ENCODE assay signal across 12 mouse cellular contexts in the genomic region with DNA sequence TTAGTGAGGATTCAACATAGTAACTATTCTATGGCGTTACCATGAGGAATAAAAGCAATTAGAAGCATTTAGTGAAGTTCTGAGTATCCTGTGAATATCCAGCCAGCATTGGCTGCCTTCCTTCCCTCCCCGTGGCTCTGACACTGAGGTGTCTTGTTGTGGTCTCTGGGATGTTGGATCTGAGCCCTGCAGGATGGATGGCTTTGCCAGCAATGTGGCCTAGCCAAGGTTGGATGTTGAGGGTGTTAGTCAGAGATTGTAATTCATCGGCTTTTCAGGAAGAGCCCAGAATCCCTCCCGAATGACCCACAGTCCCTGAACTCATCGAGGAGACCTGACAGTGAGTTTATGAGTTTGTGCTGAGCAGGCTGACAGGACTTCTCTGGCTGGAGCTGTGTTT. TPM values are rescaled to one million over a fixed set of nuclear protein-coding genes. Genes with fewer than 3 reads are reported as not detected.
DNase-seq lines count a peak whose midpoint lies in the region; ATAC-seq and TF ChIP-seq lines count a peak whose summit lies in the region.
"Had no signal": no experiment of that assay in that cellular context is flagged by ENCODE, and none has a peak within 500 bp of the region (broad histone marks: within the 10 kb centered on the region; RNA-seq: fewer than 3 reads in every experiment).

No protein-coding gene starts in this region.

- no peak overlapping the region for H3K4me3 ChIP-seq in hindbrain, postnatal 0 days (ENCODE audit: low read length)
- no peak overlapping the region for H3K4me3 ChIP-seq in hindbrain, embryonic 10.5 days
- H3K4me3 ChIP-seq: embryonic facial prominence, embryonic 13.5 days; gastrocnemius, adult 2 months; liver, embryonic 12.5 days had no signal

- peak; percentile 73 for DNase-seq in hindbrain, postnatal 0 days (ENCODE audit: low spot score)
- DNase-seq in hindbrain, embryonic 10.5 days (ENCODE audit: low spot score): no peak
- DNase-seq in 3T3-L1 (ENCODE audit: low read depth, low spot score) (peak; percentile 79), Patski (ENCODE audit: low read depth, low spot score) (peak; percentile 20)
- DNase-seq in cerebellum, postnatal 25 days: peak; percentile 55 to 71
- DNase-seq in thymus, adult 18-20 months: no peak
- DNase-seq: gastrocnemius, adult 2 months; right cerebral cortex, postnatal 4 days had no signal

- no peaks in the 10 kb centered on the region for H3K27me3 ChIP-seq in hindbrain, postnatal 0 days (ENCODE audit: insufficient read depth, low read length)
- H3K27me3 ChIP-seq in hindbrain, embryonic 10.5 days (ENCODE audit: insufficient read depth, poor library complexity, severe bottlenecking): 0 out of 2 replicates have a peak, but pooled peaks cover 2% of the 10 kb centered on the region
- no peaks in the 10 kb centered on the region for H3K27me3 ChIP-seq in Patski
- H3K27me3 ChIP-seq: embryonic facial prominence, embryonic 13.5 days; liver, embryonic 12.5 days had no signal

- in situ Hi-C loops in Patski (cut with MboI; ENCODE audit: low pct_unique_long_range_greater_than_20kb): no loop called here

- H3K9me3 ChIP-seq in hindbrain, postnatal 0 days (ENCODE audit: low read length): no peaks in the 10 kb centered on the region
- no peaks in the 10 kb centered on the region for H3K9me3 ChIP-seq in hindbrain, embryonic 10.5 days
- H3K9me3 ChIP-seq: embryonic facial prominence, embryonic 13.5 days; liver, embryonic 12.5 days had no signal

- CTCF ChIA-PET in Patski (lab: Charles Lee): no interaction called here

- 38% methylated on average over 5 of the region's 5 CpGs for WGBS in hindbrain, postnatal 0 days
- 85% methylated on average over 5 of the region's 5 CpGs for WGBS in hindbrain, embryonic 10.5 days

- peak; percentile 75 for ATAC-seq in hindbrain, postnatal 0 days
- no peak for ATAC-seq in Patski
- no peak for ATAC-seq in activated CD4-positive, CD25-positive, alpha-beta regulatory T cell, adult 4 months
- ATAC-seq: liver, embryonic 12.5 days had no signal

- H3K9ac ChIP-seq in hindbrain, postnatal 0 days (replicated peaks; ENCODE audit: low read length): no peak overlapping the region
- H3K9ac ChIP-seq: embryonic facial prominence, embryonic 13.5 days; liver, embryonic 12.5 days had no signal

- H3K4me1 ChIP-seq in hindbrain, postnatal 0 days (ENCODE audit: insufficient read depth, low read length): peaks cover 13% of the 10 kb centered on the region
- H3K4me1 ChIP-seq in hindbrain, embryonic 10.5 days (replicated peaks): peaks cover 27% of the 10 kb centered on the region
- H3K4me1 ChIP-seq: liver, embryonic 12.5 days had no signal

- H3K27ac ChIP-seq in hindbrain, postnatal 0 days: no peak overlapping the region
- H3K27ac ChIP-seq in hindbrain, embryonic 10.5 days: no peak overlapping the region
- H3K27ac ChIP-seq: embryonic facial prominence, embryonic 13.5 days; gastrocnemius, adult 2 months; liver, embryonic 12.5 days had no signal

- TF ChIP-seq CTCF in hindbrain, postnatal 0 days (IDR thresholded peaks at IDR 0.05; ENCODE audit: low read depth): no peak
- TF ChIP-seq CTCF in Patski (IDR thresholded peaks at IDR 0.05): no peak

- no peaks in the 10 kb centered on the region for H3K36me3 ChIP-seq in hindbrain, postnatal 0 days (ENCODE audit: insufficient read depth, low read length)
- H3K36me3 ChIP-seq in hindbrain, embryonic 10.5 days: no peaks in the 10 kb centered on the region
- H3K36me3 ChIP-seq: embryonic facial prominence, embryonic 13.5 days; G1E; liver, embryonic 12.5 days had no signal

- no peak overlapping the region for H3K4me2 ChIP-seq in hindbrain, postnatal 0 days (ENCODE audit: low read depth, low read length)
- H3K4me2 ChIP-seq: embryonic facial prominence, embryonic 13.5 days; liver, embryonic 12.5 days had no signal

- POLR2A ChIA-PET in Patski (lab: Charles Lee): no interaction called here

RNA-seq across cellular contexts. Expression of a gene that starts 36.4 kb away (rescaled TPM):
- total RNA-seq in hindbrain, postnatal 0 days (2014; rRNA removed): 71.0 and 71.9 TPM in 2 replicates
- 44.3 and 44.6 TPM in 2 replicates for polyA plus RNA-seq in hindbrain, postnatal 0 days (2015; fragmentation: Nextera tagmentation; extraction: Ambion mirVana)
- 36.2 and 48.6 TPM in 2 replicates for polyA plus RNA-seq in hindbrain, embryonic 10.5 days (2016; fragmentation: Nextera tagmentation; extraction: Ambion mirVana)
- polyA plus RNA-seq in Patski (2021): 8.2 TPM
- polyA plus RNA-seq in activated CD4-positive, CD25-positive, alpha-beta regulatory T cell, adult 4 months (2017; shearing (Covaris generic)): 10 to 100 TPM; 45.2 to 51.1 TPM
- polyA plus RNA-seq: G1E had no signal

Comparison
In these comparisons a context has a peak if more than half of its experiments do, and no peak if none do; other contexts are left out.
1. DNase-seq: peak in hindbrain, postnatal 0 days (single experiment), 3T3-L1 (single experiment), Patski (single experiment) and cerebellum, postnatal 25 days (2 of 2); none in hindbrain, embryonic 10.5 days (single experiment) and thymus, adult 18-20 months (0 of 2).